Mouse (Mus musculus): ENCODE data around the gene Tecpr2. TPM values are rescaled to one million over a fixed set of nuclear protein-coding genes. Genes with fewer than 3 reads are reported as not detected.

The Tecpr2 gene
- polyA plus RNA-seq, 1 experiment from 2014 or later, result 5.2 TPM

- Histone ChIP-seq H3K9me3 (ENCODE audit: low read depth, low read length) (no peaks in the 10 kb centered on the region), H3K4me3 (ENCODE audit: low read depth, low read length) (peak overlapping the region; percentile 84), H3K27me3 (ENCODE audit: insufficient read depth, low read length) (no peaks in the 10 kb centered on the region), H3K4me1 (ENCODE audit: insufficient read depth) (0 out of 2 replicates have a peak, but pooled peaks cover 6% of the 10 kb centered on the region), H3K36me3 (ENCODE audit: insufficient read depth) (0 out of 2 replicates have a peak, but pooled peaks cover 3% of the 10 kb centered on the region), H3K9ac (peak overlapping the region; percentile 81), H3K27ac (ENCODE audit: low read depth) (0 out of 2 replicates have a peak overlapping the region, but pooled peaks have one; percentile 55), H3K4me2 (peak overlapping the region; percentile 98)
- peak; percentile 59 for ATAC-seq (ENCODE audit: insufficient read depth)
- no peak for TF ChIP-seq CTCF (IDR thresholded peaks at IDR 0.05; ENCODE audit: low read depth)
- under 1% methylated on average over 25 of the region's 25 CpGs for WGBS
- no peak for DNase-seq
Measured at GRCm38 (mm10) chr12:110888606-110889005, 458 bp upstream of the Tecpr2 start.

GRCm38 (mm10) chr12:110891887-110892286 lies 2.8 kb downstream of the Tecpr2 start:
- Histone ChIP-seq H3K9me3 (ENCODE audit: low read depth, low read length) (no peaks in the 10 kb centered on the region), H3K27ac (ENCODE audit: low read depth) (no peak overlapping the region), H3K36me3 (ENCODE audit: insufficient read depth) (no peaks in the 10 kb centered on the region), H3K4me2 (no peak overlapping the region), H3K27me3 (ENCODE audit: insufficient read depth, low read length) (no peaks in the 10 kb centered on the region), H3K4me3 (ENCODE audit: low read depth, low read length) (no peak overlapping the region), H3K9ac (no peak overlapping the region), H3K4me1 (ENCODE audit: insufficient read depth) (0 out of 2 replicates have a peak, but pooled peaks cover 6% of the 10 kb centered on the region)
- no peak for TF ChIP-seq CTCF (IDR thresholded peaks at IDR 0.05; ENCODE audit: low read depth)
- 80% methylated on average over 1 of the region's 1 CpGs for WGBS
- no peak for ATAC-seq (ENCODE audit: insufficient read depth)
- DNase-seq, result no peak

- Histone ChIP-seq H3K4me3 (ENCODE audit: low read depth, low read length) (no peak overlapping the region), H3K27ac (ENCODE audit: low read depth) (no peak overlapping the region), H3K9me3 (ENCODE audit: low read depth, low read length) (no peaks in the 10 kb centered on the region), H3K36me3 (ENCODE audit: insufficient read depth) (no peaks in the 10 kb centered on the region), H3K4me2 (no peak overlapping the region), H3K4me1 (ENCODE audit: insufficient read depth) (no peaks in the 10 kb centered on the region), H3K9ac (no peak overlapping the region), H3K27me3 (ENCODE audit: insufficient read depth, low read length) (no peaks in the 10 kb centered on the region)
- ATAC-seq (ENCODE audit: insufficient read depth) (no peak), DNase-seq (no peak)
- TF ChIP-seq CTCF (IDR thresholded peaks at IDR 0.05; ENCODE audit: low read depth), result no peak
- 72% methylated on average over 4 of the region's 4 CpGs for WGBS
Measured at GRCm38 (mm10) chr12:110902106-110902505, 13.0 kb downstream of the Tecpr2 start.

GRCm38 (mm10) chr12:110903536-110903935 lies 14.5 kb downstream of the Tecpr2 start:
- Histone ChIP-seq H3K36me3 (ENCODE audit: insufficient read depth) (no peaks in the 10 kb centered on the region), H3K4me2 (no peak overlapping the region), H3K9me3 (ENCODE audit: low read depth, low read length) (no peaks in the 10 kb centered on the region), H3K27ac (ENCODE audit: low read depth) (no peak overlapping the region), H3K4me3 (ENCODE audit: low read depth, low read length) (no peak overlapping the region), H3K4me1 (ENCODE audit: insufficient read depth) (no peaks in the 10 kb centered on the region), H3K9ac (no peak overlapping the region), H3K27me3 (ENCODE audit: insufficient read depth, low read length) (no peaks in the 10 kb centered on the region)
- 84% methylated on average over 2 of the region's 2 CpGs for WGBS
- ATAC-seq (ENCODE audit: insufficient read depth) (no peak), DNase-seq (no peak)
- TF ChIP-seq CTCF (IDR thresholded peaks at IDR 0.05; ENCODE audit: low read depth), result peak; percentile 13; the same call in 1 of the 2 replicates

GRCm38 (mm10) chr12:110907845-110908244 lies 18.8 kb downstream of the Tecpr2 start:
- WGBS, result 70% methylated on average over 3 of the region's 3 CpGs

GRCm38 (mm10) chr12:110909962-110910361 lies 20.9 kb downstream of the Tecpr2 start:
- Histone ChIP-seq H3K4me1 (ENCODE audit: insufficient read depth) (no peaks in the 10 kb centered on the region), H3K9ac (no peak overlapping the region), H3K4me3 (ENCODE audit: low read depth, low read length) (no peak overlapping the region), H3K27me3 (ENCODE audit: insufficient read depth, low read length) (no peaks in the 10 kb centered on the region), H3K9me3 (ENCODE audit: low read depth, low read length) (no peaks in the 10 kb centered on the region), H3K4me2 (no peak overlapping the region), H3K36me3 (ENCODE audit: insufficient read depth) (peaks cover 4% of the 10 kb centered on the region; the same call in 1 of the 2 replicates), H3K27ac (ENCODE audit: low read depth) (no peak overlapping the region)
- no peak for ATAC-seq (ENCODE audit: insufficient read depth)
- TF ChIP-seq CTCF (IDR thresholded peaks at IDR 0.05; ENCODE audit: low read depth), result no peak
- 90% methylated on average over 2 of the region's 2 CpGs for WGBS
- no peak for DNase-seq

More at GRCm38 (mm10) chr12:110907845-110908244, 18.8 kb downstream of the Tecpr2 start:
- H3K27ac ChIP-seq (ENCODE audit: low read depth), result no peak overlapping the region
- TF ChIP-seq CTCF (IDR thresholded peaks at IDR 0.05; ENCODE audit: low read depth), result no peak
- H3K4me3 ChIP-seq (ENCODE audit: low read depth, low read length), result no peak overlapping the region
- H3K9me3 ChIP-seq (ENCODE audit: low read depth, low read length), result no peaks in the 10 kb centered on the region
- H3K4me1 ChIP-seq (ENCODE audit: insufficient read depth), result no peaks in the 10 kb centered on the region
- H3K27me3 ChIP-seq (ENCODE audit: insufficient read depth, low read length), result no peaks in the 10 kb centered on the region
- ATAC-seq (ENCODE audit: insufficient read depth) (no peak), DNase-seq (no peak)
- H3K36me3 ChIP-seq (ENCODE audit: insufficient read depth), result no peaks in the 10 kb centered on the region
- no peak overlapping the region for H3K9ac ChIP-seq
- H3K4me2 ChIP-seq, result no peak overlapping the region

GRCm38 (mm10) chr12:110915761-110916160 lies 26.7 kb downstream of the Tecpr2 start:
- DNase-seq (no peak), ATAC-seq (ENCODE audit: insufficient read depth) (no peak)
- Histone ChIP-seq H3K4me3 (ENCODE audit: low read depth, low read length) (no peak overlapping the region), H3K36me3 (ENCODE audit: insufficient read depth) (peaks cover 27% of the 10 kb centered on the region), H3K9me3 (ENCODE audit: low read depth, low read length) (no peaks in the 10 kb centered on the region), H3K4me1 (ENCODE audit: insufficient read depth) (no peaks in the 10 kb centered on the region), H3K4me2 (no peak overlapping the region), H3K9ac (no peak overlapping the region), H3K27me3 (ENCODE audit: insufficient read depth, low read length) (no peaks in the 10 kb centered on the region), H3K27ac (ENCODE audit: low read depth) (no peak overlapping the region)
- TF ChIP-seq CTCF (IDR thresholded peaks at IDR 0.05; ENCODE audit: low read depth), result no peak
- WGBS, result 73% methylated on average over 9 of the region's 9 CpGs
